Mouse (Mus musculus) A20 (cell line): Measurements from ENCODE around the gene Vmn1r160.
"Not testable (repeated sequence)": the region's sequence is repeated elsewhere in the genome, so short reads cannot be mapped to it uniquely, and the experiment has no call there.

Source experiments
- DNase-seq: peaks from one replicate; pipeline ENCODE4 v3.0.0-alpha.2; 2011; ENCODE audit warnings: low read depth, low spot score

Gene Vmn1r160

GRCm38 (mm10) chr7:22870924-22871323 is at the start of gene Vmn1r160:
Vmn1r160 (plus strand) TSS chr7:22871224.
- not testable (repeated sequence) for DNase-seq

GRCm38 (mm10) chr7:22843505-22843904 is 27.5 kb upstream of the Vmn1r160 start, which contains the start of gene Vmn1r159:
Vmn1r159 (minus strand) TSS chr7:22843605.
- not testable (repeated sequence) for DNase-seq
